Mouse (Mus musculus) embryonic facial prominence, embryonic 12.5 days (tissue): ENCODE results near the gene St6gal1. TPM values are rescaled to one million over a fixed set of nuclear protein-coding genes. Genes with fewer than 3 reads are reported as not detected.

Experiments used
- ATAC-seq: fragments of 200-750 bp; cut with Nextera tagmentation; 2 replicates; pipeline ENCODE4 v1.8.0; 2017; ENCODE audit not compliant: insufficient number of reproducible peaks, insufficient read depth, low FRiP score, low TSS enrichment
- H3K27ac ChIP-seq: fragments of 300-500 bp; sonication (generic); 2 replicates; pipeline ENCODE4 v1.5.1; 2016; ENCODE audit warnings: mild to moderate bottlenecking
- H3K27me3 ChIP-seq: fragments of 300-500 bp; sonication (generic); 2 replicates; pipeline ENCODE4 v1.6.1; 2016; ENCODE audit warnings: mild to moderate bottlenecking, moderate library complexity
- H3K36me3 ChIP-seq: fragments of 300-500 bp; sonication (generic); 2 replicates; pipeline ENCODE4 v1.6.1; 2016; ENCODE audit warnings: mild to moderate bottlenecking
- H3K4me1 ChIP-seq: fragments of 300-500 bp; sonication (generic); 2 replicates; pipeline ENCODE4 v1.6.1; 2016
- H3K4me2 ChIP-seq: fragments of 300-500 bp; sonication (generic); replicated peaks from 2 replicates; pipeline ENCODE4 v1.6.1; 2016; ENCODE audit warnings: mild to moderate bottlenecking, moderate library complexity
- H3K4me3 ChIP-seq: fragments of 300-500 bp; sonication (generic); 2 replicates; pipeline ENCODE4 v1.5.1; 2016; ENCODE audit warnings: mild to moderate bottlenecking
- H3K9ac ChIP-seq: fragments of 300-500 bp; sonication (generic); 2 replicates; pipeline ENCODE4 v1.6.1; 2016; ENCODE audit warnings: mild to moderate bottlenecking, moderate library complexity
- H3K9me3 ChIP-seq: fragments of 300-500 bp; sonication (generic); 2 replicates; pipeline ENCODE4 v1.6.1; 2016; ENCODE audit warnings: mild to moderate bottlenecking, moderate library complexity
- WGBS: fragments of 180-500 bp; shearing (Covaris S2); methylation state at CpG from one replicate; pipeline ENCODE4 v1.1.7; 2016; 5-methylcytosine and 5-hydroxymethylcytosine counted together
- polyA plus RNA-seq: library from polyadenylated mRNA; unstranded; fragments of >200 nt; fragmentation: Nextera tagmentation; extraction: Ambion mirVana; gene quantifications from 2 replicates; pipeline ENCODE4 v1.2.1, GENCODE M21; 2016

The St6gal1 gene
- polyA plus RNA-seq, 1 experiment from 2014 or later = 31.7 TPM

DNA sequence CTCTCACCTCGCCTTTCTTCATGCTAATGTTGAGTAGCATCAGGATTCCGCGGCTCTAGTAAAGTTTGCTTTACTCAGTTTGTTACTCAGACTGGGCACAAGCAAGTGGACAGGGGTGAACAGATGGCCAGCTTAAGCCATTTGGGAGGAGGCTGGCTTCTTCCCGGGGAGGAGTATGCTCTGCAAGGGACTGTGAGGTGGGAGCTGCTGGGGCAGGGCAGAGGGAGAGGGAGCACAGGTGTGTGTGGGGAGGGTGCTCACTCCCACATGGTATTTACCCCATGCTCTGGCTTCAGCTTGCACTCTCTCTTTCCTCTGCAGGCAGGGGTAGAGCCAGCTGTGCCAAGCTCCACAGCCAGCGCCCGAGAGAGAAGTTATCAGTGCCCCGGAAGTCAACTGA lies 32.1 kb downstream of the St6gal1 start:
- Histone ChIP-seq H3K9me3 (no peaks in the 10 kb centered on the region), H3K9ac (no peak overlapping the region), H3K4me2 (no peak overlapping the region), H3K27ac (no peak overlapping the region), H3K4me3 (no peak overlapping the region), H3K27me3 (no peaks in the 10 kb centered on the region), H3K4me1 (peaks cover 59% of the 10 kb centered on the region), H3K36me3 (0 out of 2 replicates have a peak, but pooled peaks cover 2% of the 10 kb centered on the region)
- ATAC-seq = no peak
- 50% methylated on average over 7 of the region's 7 CpGs for WGBS

DNA sequence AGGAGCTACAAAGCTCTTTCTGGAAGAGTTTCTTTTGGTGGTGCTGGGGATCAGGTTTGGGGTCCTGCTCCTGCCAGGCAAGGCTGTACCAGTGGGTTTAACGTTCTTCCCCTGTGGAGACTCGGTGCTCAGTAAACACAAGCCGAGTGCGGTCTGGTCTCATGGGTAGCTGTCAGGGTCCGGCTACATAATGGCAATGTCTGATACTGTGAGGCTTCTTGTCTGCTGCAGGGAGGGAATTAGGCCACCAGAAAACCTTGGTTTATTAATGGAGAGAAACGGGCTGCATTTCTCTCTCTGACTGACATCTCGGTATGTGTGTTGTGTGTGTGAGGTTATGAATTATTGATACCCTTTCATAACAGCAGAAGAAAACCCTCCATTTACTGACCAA lies 33.9 kb downstream of the St6gal1 start:
- peaks cover 51% of the 10 kb centered on the region for H3K4me1 ChIP-seq
- H3K4me2 ChIP-seq = no peak overlapping the region
- ATAC-seq = no peak

GRCm38 (mm10) chr16:23258823-23259457 lies 34.4 kb downstream of the St6gal1 start:
- no peak for ATAC-seq
- Histone ChIP-seq H3K4me2 (0 out of 2 replicates have a peak overlapping the region, but pooled peaks have one; percentile 5), H3K9me3 (no peaks in the 10 kb centered on the region), H3K27me3 (no peaks in the 10 kb centered on the region), H3K4me3 (no peak overlapping the region), H3K36me3 (0 out of 2 replicates have a peak, but pooled peaks cover 2% of the 10 kb centered on the region), H3K4me1 (peaks cover 48% of the 10 kb centered on the region), H3K9ac (peak overlapping the region; percentile 19; the same call in 1 of the 2 replicates), H3K27ac (peak overlapping the region; percentile 75)
- 6% methylated on average over 4 of the region's 4 CpGs for WGBS

More for the DNA sequence above, 33.9 kb downstream of the St6gal1 start:
- Histone ChIP-seq H3K27me3 (no peaks in the 10 kb centered on the region), H3K9ac (no peak overlapping the region), H3K9me3 (no peaks in the 10 kb centered on the region), H3K4me3 (no peak overlapping the region), H3K36me3 (0 out of 2 replicates have a peak, but pooled peaks cover 2% of the 10 kb centered on the region), H3K27ac (peak overlapping the region; percentile 75)
- 8% methylated on average over 7 of the region's 7 CpGs for WGBS

DNA sequence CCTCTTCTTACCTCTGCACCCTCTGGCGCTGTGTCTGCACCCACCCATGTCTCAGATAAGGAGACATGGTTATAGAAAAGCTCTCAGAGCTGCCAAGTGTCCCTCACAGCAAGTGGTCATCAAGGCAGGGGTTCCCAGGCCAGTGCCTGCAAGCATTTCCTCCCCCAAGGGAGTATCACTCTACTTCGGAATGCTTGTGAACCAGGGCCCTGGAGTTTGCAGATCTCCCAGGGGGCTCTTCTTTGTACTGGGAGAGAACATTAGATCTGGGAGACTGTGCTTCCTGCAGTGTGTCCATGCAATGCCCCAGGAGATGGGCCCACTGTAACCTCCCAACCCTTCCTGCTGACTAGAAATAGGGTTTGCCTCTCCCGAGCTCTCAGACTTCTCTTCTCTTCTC lies 35.0 kb downstream of the St6gal1 start:
- no peak for ATAC-seq
- no peak overlapping the region for H3K4me3 ChIP-seq
- peaks cover 48% of the 10 kb centered on the region for H3K4me1 ChIP-seq
- H3K36me3 ChIP-seq = peaks cover 8% of the 10 kb centered on the region; the same call in 1 of the 2 replicates
- 25% methylated on average over 3 of the region's 3 CpGs for WGBS
- H3K4me2 ChIP-seq = no peak overlapping the region
- no peak overlapping the region for H3K9ac ChIP-seq
- H3K9me3 ChIP-seq = no peaks in the 10 kb centered on the region
- no peaks in the 10 kb centered on the region for H3K27me3 ChIP-seq
- 0 out of 2 replicates have a peak overlapping the region, but pooled peaks have one; percentile 75 for H3K27ac ChIP-seq

DNA sequence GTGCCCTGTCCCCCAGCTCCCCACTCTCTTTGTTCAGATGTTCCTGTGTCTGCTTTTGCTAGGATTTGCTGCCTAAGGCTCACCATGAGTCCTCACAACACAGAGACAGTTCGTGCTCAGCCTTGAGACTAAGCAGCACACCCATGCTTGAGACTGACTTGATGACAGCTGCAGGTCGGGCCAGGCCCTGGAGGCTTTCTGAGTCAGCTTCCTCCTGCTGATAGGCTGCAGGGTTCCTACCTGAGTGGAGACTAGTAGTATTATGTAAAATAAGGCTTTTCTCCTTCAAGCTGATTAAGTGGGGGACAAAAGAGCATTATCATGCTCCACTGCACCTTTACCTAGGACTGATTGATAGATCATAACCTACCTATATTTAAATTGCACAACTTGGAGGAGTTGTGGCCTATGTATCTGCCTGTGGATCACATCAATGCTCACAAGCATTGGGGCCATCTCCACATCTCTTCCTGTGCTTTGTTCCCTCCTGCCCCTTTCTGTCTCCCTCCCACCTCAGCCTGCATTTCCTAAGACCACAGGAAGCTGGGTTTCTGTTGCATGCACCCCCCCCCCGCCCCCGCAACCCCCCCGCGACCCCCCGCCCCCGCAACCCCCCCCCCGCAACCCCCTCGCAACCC lies 37.7 kb downstream of the St6gal1 start:
- Histone ChIP-seq H3K9ac (no peak overlapping the region), H3K4me2 (no peak overlapping the region), H3K27ac (no peak overlapping the region)

GRCm38 (mm10) chr16:23262846-23263245 lies 38.3 kb downstream of the St6gal1 start:
- Histone ChIP-seq H3K4me2 (no peak overlapping the region), H3K27ac (0 out of 2 replicates have a peak overlapping the region, but pooled peaks have one; percentile 2), H3K27me3 (no peaks in the 10 kb centered on the region), H3K9me3 (no peaks in the 10 kb centered on the region), H3K9ac (no peak overlapping the region), H3K4me1 (peaks cover 33% of the 10 kb centered on the region), H3K36me3 (peaks cover 16% of the 10 kb centered on the region; the same call in 1 of the 2 replicates), H3K4me3 (no peak overlapping the region)
- WGBS = 33% methylated on average over 5 of the region's 5 CpGs
- ATAC-seq = no peak

More for the DNA sequence above, 37.7 kb downstream of the St6gal1 start:
- Histone ChIP-seq H3K36me3 (peaks cover 16% of the 10 kb centered on the region; the same call in 1 of the 2 replicates), H3K4me3 (no peak overlapping the region), H3K4me1 (peaks cover 38% of the 10 kb centered on the region), H3K27me3 (no peaks in the 10 kb centered on the region), H3K9me3 (no peaks in the 10 kb centered on the region)
- no peak for ATAC-seq
- WGBS = 20% methylated on average over 2 of the region's 10 CpGs

GRCm38 (mm10) chr16:23264999-23265398 lies 40.5 kb downstream of the St6gal1 start:
- Histone ChIP-seq H3K36me3 (peaks cover 14% of the 10 kb centered on the region; the same call in 1 of the 2 replicates), H3K9ac (no peak overlapping the region), H3K4me2 (no peak overlapping the region), H3K9me3 (no peaks in the 10 kb centered on the region), H3K4me3 (no peak overlapping the region), H3K27ac (no peak overlapping the region), H3K27me3 (no peaks in the 10 kb centered on the region), H3K4me1 (peaks cover 31% of the 10 kb centered on the region)
- ATAC-seq = no peak
- WGBS = 87% methylated on average over 12 of the region's 12 CpGs

DNA sequence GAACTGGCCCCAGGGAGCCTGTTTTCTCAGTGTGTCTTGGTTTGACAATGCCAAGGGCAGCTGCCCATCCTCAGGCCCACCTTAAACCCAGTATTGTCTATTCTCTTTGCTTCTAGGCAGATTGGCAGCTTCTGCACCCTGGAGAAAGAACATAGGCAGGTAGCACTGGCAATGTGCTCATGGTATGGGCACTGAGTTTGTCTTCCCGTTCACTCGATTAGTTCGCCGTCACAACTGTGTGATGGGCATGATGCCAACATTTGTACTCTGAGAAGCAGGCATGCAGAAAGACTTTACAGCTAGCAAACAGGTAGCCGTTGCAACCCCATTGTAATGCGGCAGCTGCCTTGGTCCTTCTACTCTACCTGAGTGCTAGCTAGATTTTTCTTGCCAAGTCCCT lies 40.9 kb downstream of the St6gal1 start:
- Histone ChIP-seq H3K9ac (no peak overlapping the region), H3K4me2 (no peak overlapping the region), H3K4me3 (no peak overlapping the region), H3K27me3 (no peaks in the 10 kb centered on the region), H3K4me1 (peaks cover 36% of the 10 kb centered on the region), H3K36me3 (peaks cover 14% of the 10 kb centered on the region; the same call in 1 of the 2 replicates), H3K27ac (no peak overlapping the region), H3K9me3 (no peaks in the 10 kb centered on the region)
- WGBS = 76% methylated on average over 6 of the region's 6 CpGs
- ATAC-seq = no peak

DNA sequence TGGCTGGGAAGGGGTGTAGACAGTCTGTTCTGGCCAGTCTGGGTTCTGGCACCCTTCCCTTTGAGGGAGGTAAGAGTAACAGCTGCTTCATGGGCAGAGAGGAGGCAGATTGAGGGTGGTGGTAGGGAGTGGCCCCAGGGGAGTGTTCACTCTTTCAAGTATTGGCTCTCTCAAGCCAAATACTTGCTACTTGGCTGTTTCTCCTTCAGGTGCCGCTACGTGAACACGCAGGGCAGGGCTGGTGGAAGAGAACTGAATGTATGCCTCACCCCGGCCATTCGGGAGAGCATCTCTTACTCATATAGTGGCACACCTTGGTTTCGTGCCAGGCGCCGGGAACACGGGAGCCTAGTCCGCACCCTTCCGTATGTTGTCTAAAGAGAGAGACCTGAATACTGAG lies 41.8 kb downstream of the St6gal1 start:
- H3K27me3 ChIP-seq = no peaks in the 10 kb centered on the region
- no peak overlapping the region for H3K4me2 ChIP-seq
- H3K4me3 ChIP-seq = no peak overlapping the region
- peaks cover 14% of the 10 kb centered on the region; the same call in 1 of the 2 replicates for H3K36me3 ChIP-seq
- no peak overlapping the region for H3K27ac ChIP-seq
- WGBS = 95% methylated on average over 11 of the region's 11 CpGs
- no peaks in the 10 kb centered on the region for H3K9me3 ChIP-seq
- peaks cover 42% of the 10 kb centered on the region for H3K4me1 ChIP-seq
- H3K9ac ChIP-seq = no peak overlapping the region
- no peak for ATAC-seq

- peaks cover 14% of the 10 kb centered on the region; the same call in 1 of the 2 replicates for H3K36me3 ChIP-seq
- ATAC-seq = no peak
- H3K4me2 ChIP-seq = no peak overlapping the region
- WGBS = 86% methylated on average over 4 of the region's 4 CpGs
- H3K27ac ChIP-seq = no peak overlapping the region
- no peak overlapping the region for H3K4me3 ChIP-seq
- H3K9me3 ChIP-seq = no peaks in the 10 kb centered on the region
- no peaks in the 10 kb centered on the region for H3K27me3 ChIP-seq
- H3K4me1 ChIP-seq = peaks cover 42% of the 10 kb centered on the region
- no peak overlapping the region for H3K9ac ChIP-seq
Measured at GRCm38 (mm10) chr16:23266896-23267295, 42.4 kb downstream of the St6gal1 start.

DNA sequence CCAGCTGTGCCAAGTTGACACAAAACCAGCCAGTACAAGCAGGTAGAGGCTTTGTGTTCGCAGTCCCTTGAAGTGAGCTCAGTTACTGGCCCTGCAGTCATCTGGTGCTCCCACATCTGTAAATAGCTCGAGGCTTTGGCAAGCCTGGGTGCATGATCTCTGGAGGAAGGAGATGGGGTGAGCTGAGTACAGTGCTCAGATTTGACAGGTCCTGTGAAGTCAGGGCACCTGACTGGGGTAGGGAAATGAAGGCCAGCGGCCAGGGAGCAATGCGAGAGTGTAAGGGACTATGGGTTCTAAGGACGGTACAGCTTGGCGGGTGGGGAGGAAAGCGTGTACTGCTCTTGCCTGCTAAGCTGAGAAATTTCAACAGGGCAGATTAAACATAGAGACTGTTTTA lies 43.7 kb downstream of the St6gal1 start:
- peaks cover 14% of the 10 kb centered on the region; the same call in 1 of the 2 replicates for H3K36me3 ChIP-seq
- no peak overlapping the region for H3K4me2 ChIP-seq
- H3K4me1 ChIP-seq = peaks cover 45% of the 10 kb centered on the region
- 77% methylated on average over 7 of the region's 7 CpGs for WGBS
- H3K27me3 ChIP-seq = no peaks in the 10 kb centered on the region
- no peaks in the 10 kb centered on the region for H3K9me3 ChIP-seq
- no peak overlapping the region for H3K4me3 ChIP-seq
- H3K9ac ChIP-seq = no peak overlapping the region
- H3K27ac ChIP-seq = no peak overlapping the region
- ATAC-seq = no peak
